Mouse (Mus musculus) granulocyte monocyte progenitor cell, adult 5-6 weeks (primary cell): ENCODE results near the gene Cd5l. TPM values are rescaled to one million over a fixed set of nuclear protein-coding genes. Genes with fewer than 3 reads are reported as not detected.

Source experiments
- ATAC-seq: replicated peaks from 2 replicates; pipeline ENCODE4 v1.8.0; 2016; ENCODE audit warnings: mild to moderate bottlenecking, moderate TSS enrichment, inconsistent platforms; ENCODE audit not compliant: poor library complexity, severe bottlenecking
- total RNA-seq, 2 experiments: library from RNA; stranded (forward) in 1 of 2; stranded (reverse) in 1 of 2; fragments of 200-712, 200-1000 nt in 1 of 2; fragments of >200 nt in 1 of 2; fragmentation: Nextera tagmentation in 1 of 2; gene quantifications; 2 replicates each; pipeline ENCODE4 v1.2.3; 2014 to 2017

The Cd5l gene
- total RNA-seq, 2 experiments from 2014 or later = not detected

GRCm38 (mm10) chr3:87399906-87400305, 42.2 kb downstream of the Cd5l start:
- ATAC-seq = no peak

DNA sequence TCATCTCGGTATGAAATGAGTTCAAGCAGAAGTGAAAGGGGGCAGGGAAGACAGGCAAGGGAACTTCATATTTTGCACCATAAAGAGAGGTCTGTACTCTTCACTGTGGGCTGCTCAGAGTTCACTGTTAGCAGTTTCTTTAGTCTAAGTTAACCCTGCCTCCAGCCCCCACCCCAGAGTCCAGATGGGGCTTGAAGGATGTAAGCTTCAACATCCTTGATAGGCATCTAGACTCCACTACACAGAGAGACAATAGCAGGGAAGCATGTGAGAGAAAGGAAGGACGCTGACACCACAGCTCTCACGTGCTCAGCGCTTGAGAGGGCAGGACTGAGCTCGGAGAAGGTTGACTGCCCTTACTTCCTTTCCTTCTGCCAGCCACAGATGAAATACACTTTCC, 43.6 kb downstream of the Cd5l start:
- ATAC-seq = peak; percentile 97

DNA sequence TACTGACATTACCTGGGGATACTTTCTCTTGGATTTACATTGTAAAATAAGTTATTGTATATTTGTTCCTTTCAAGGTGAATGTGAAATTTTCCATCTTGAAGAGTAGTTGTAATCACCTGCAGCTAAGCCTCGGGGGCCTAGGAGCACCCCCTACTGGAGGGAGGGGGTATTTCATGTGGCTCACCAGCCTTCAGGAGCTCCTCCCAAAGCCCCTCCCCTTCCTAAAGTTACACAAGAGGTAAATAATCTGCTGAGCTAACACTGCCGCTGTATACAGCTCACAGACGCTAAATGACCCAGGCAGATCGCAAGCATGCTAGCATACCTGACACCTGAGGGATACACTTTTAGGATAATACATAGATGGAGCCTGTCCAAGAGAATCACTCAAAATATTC, 50.5 kb downstream of the Cd5l start:
- ATAC-seq = peak; percentile 97

DNA sequence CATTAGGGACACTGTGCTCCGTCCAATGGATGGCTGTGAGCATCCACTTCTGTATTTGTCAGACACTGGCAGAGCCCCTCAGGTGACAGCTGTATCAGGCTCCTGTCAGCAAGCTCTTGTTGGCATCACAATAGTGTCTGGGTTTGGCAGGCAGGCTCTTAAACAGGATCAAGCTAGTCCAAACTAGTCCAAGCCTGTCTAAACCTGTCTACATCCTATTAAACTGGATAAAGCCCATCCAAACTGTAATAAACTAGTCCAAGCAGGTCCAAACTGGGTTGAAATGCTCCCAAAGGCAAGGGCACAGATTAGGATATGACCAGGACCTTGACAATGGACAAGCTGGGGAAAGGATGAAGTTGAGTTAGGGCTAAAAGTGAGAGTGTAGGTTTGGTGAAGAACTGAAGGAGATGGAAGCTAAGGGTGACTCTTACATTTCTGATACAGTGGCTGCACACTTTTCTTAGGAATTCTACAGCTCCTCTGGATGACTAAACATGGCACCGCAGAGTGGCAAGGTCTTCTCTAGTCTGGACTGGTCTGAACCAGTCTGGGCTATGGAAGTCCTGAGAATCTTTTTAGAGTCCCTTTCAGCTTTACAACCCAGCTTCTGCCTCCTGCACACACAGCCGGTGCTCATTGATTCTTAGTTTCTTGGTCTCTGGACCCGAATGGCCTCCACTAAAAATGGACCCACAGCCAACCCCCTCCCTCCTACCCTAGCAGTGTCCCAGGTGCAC, 51.7 kb downstream of the Cd5l start:
- no peak for ATAC-seq

GRCm38 (mm10) chr3:87410605-87411004, 52.9 kb downstream of the Cd5l start:
- no peak for ATAC-seq

- ATAC-seq = peak; percentile 68
Observed at GRCm38 (mm10) chr3:87411150-87411549, 53.5 kb downstream of the Cd5l start.

- no peak for ATAC-seq
Observed at GRCm38 (mm10) chr3:87420645-87421044, 63.0 kb downstream of the Cd5l start.

Other genes with a start within 250 kb of the Cd5l start
- gene Kirrel, start 183.1 kb upstream of the Cd5l start, total RNA-seq (2014; fragmentation: Nextera tagmentation) = not detected in 2 replicates
- not detected in 2 replicates for gene Kirrel, start 183.1 kb upstream of the Cd5l start, total RNA-seq (2017)
- not detected in 2 replicates for gene Fcrls, start 94.1 kb upstream of the Cd5l start, total RNA-seq (2014; fragmentation: Nextera tagmentation)
- 1.8 TPM in 1 of 2 replicates, not detected in the other for gene Fcrls, start 94.1 kb upstream of the Cd5l start, total RNA-seq (2017)
- 2.1 and 4.1 TPM in 2 replicates for gene Fcrl1, start 18.5 kb downstream of the Cd5l start, total RNA-seq (2014; fragmentation: Nextera tagmentation)
- 0.69 and 0.82 TPM in 2 replicates for gene Fcrl1, start 18.5 kb downstream of the Cd5l start, total RNA-seq (2017)
- not detected in 2 replicates for gene Fcrl5, start 77.9 kb downstream of the Cd5l start, total RNA-seq (2014; fragmentation: Nextera tagmentation)
- 0.21 TPM in 1 of 2 replicates, not detected in the other for gene Fcrl5, start 77.9 kb downstream of the Cd5l start, total RNA-seq (2017)
- 7.0 and 7.8 TPM in 2 replicates for gene Etv3, start 167.5 kb downstream of the Cd5l start, total RNA-seq (2014; fragmentation: Nextera tagmentation)
- gene Etv3, start 167.5 kb downstream of the Cd5l start, total RNA-seq (2017) = 9.4 and 9.6 TPM in 2 replicates